Comparison of ENCODE assay signal across 18 mouse cellular contexts in genomic region chr4:132482956-132483608, GRCm38 (mm10). TPM values are rescaled to one million over a fixed set of nuclear protein-coding genes. Genes with fewer than 3 reads are reported as not detected.
DNase-seq lines count a peak whose midpoint lies in the region; ATAC-seq lines count a peak whose summit lies in the region.
"Had no signal": no experiment of that assay in that cellular context is flagged by ENCODE, and none has a peak within 500 bp of the region (broad histone marks: within the 10 kb centered on the region; RNA-seq: fewer than 3 reads in every experiment).

No protein-coding gene starts in this region.

- DNase-seq in liver, embryonic 11.5 days (ENCODE audit: low spot score): no peak
- peak; percentile 84 for DNase-seq in kidney, postnatal 10 days
- no peak for DNase-seq in left cerebral cortex, adult 11 months (ENCODE audit: low spot score)
- DNase-seq in left cerebral cortex, adult 9 months (ENCODE audit: low spot score in 2 of 2): no peak
- DNase-seq: gastrocnemius, postnatal 14 days; heart, postnatal 36 days; lung, postnatal 36 days; right cerebral cortex, adult 18-20 months; thymus, adult 18-20 months had no signal

- no peaks in the 10 kb centered on the region for H3K36me3 ChIP-seq in liver, embryonic 12.5 days
- H3K36me3 ChIP-seq in liver, embryonic 11.5 days (ENCODE audit: control insufficient read depth, insufficient read depth, low read length): no peaks in the 10 kb centered on the region
- H3K36me3 ChIP-seq in intestine, embryonic 16.5 days (ENCODE audit: control insufficient read depth, insufficient read depth, low read length): no peaks in the 10 kb centered on the region
- no peaks in the 10 kb centered on the region for H3K36me3 ChIP-seq in stomach, embryonic 16.5 days (ENCODE audit: control insufficient read depth, insufficient read depth, low read length)
- no peaks in the 10 kb centered on the region for H3K36me3 ChIP-seq in midbrain, embryonic 13.5 days
- H3K36me3 ChIP-seq: embryonic facial prominence, embryonic 12.5 days; heart, embryonic 10.5 days; limb, embryonic 15.5 days had no signal

- H3K4me2 ChIP-seq in liver, embryonic 12.5 days: no peak overlapping the region
- no peak overlapping the region for H3K4me2 ChIP-seq in liver, embryonic 11.5 days
- H3K4me2 ChIP-seq in intestine, embryonic 16.5 days (ENCODE audit: low read depth, low read length): no peak overlapping the region
- H3K4me2 ChIP-seq in stomach, embryonic 16.5 days (ENCODE audit: low read depth, low read length): no peak overlapping the region
- no peak overlapping the region for H3K4me2 ChIP-seq in midbrain, embryonic 13.5 days (replicated peaks)
- H3K4me2 ChIP-seq: embryonic facial prominence, embryonic 12.5 days; limb, embryonic 15.5 days; midbrain, embryonic 11.5 days had no signal

- 62% methylated on average over 13 of the region's 13 CpGs for WGBS in liver, embryonic 12.5 days (ENCODE audit: insufficient replicate concordance)
- WGBS in liver, embryonic 11.5 days: 64% methylated on average over 13 of the region's 13 CpGs
- WGBS in intestine, embryonic 16.5 days: 70% methylated on average over 13 of the region's 13 CpGs
- WGBS in stomach, embryonic 16.5 days: 66% methylated on average over 13 of the region's 13 CpGs
- WGBS in midbrain, embryonic 13.5 days: 83% methylated on average over 13 of the region's 13 CpGs

- H3K9ac ChIP-seq in liver, embryonic 12.5 days: no peak overlapping the region
- H3K9ac ChIP-seq in liver, embryonic 11.5 days (ENCODE audit: low read depth, low read length): no peak overlapping the region
- no peak overlapping the region for H3K9ac ChIP-seq in intestine, embryonic 16.5 days (ENCODE audit: low read depth, low read length)
- H3K9ac ChIP-seq in stomach, embryonic 16.5 days (ENCODE audit: low read length): 0 out of 2 replicates have a peak overlapping the region, but pooled peaks have one; percentile 3
- no peak overlapping the region for H3K9ac ChIP-seq in midbrain, embryonic 13.5 days (replicated peaks)
- H3K9ac ChIP-seq: embryonic facial prominence, embryonic 12.5 days; limb, embryonic 15.5 days had no signal

- H3K9me3 ChIP-seq in liver, embryonic 12.5 days (replicated peaks): no peaks in the 10 kb centered on the region
- H3K9me3 ChIP-seq in liver, embryonic 11.5 days (ENCODE audit: control insufficient read depth, low read length): no peaks in the 10 kb centered on the region
- H3K9me3 ChIP-seq in intestine, embryonic 16.5 days (ENCODE audit: control insufficient read depth, low read length): no peaks in the 10 kb centered on the region
- H3K9me3 ChIP-seq in stomach, embryonic 16.5 days (replicated peaks; ENCODE audit: control insufficient read depth, low read length): no peaks in the 10 kb centered on the region
- no peaks in the 10 kb centered on the region for H3K9me3 ChIP-seq in midbrain, embryonic 13.5 days
- H3K9me3 ChIP-seq: embryonic facial prominence, embryonic 12.5 days; heart, embryonic 10.5 days; limb, embryonic 15.5 days had no signal

- ATAC-seq in liver, embryonic 12.5 days: no peak
- ATAC-seq in liver, embryonic 11.5 days (replicated peaks; ENCODE audit: low FRiP score): no peak
- peak; percentile 48 for ATAC-seq in intestine, embryonic 16.5 days
- ATAC-seq in stomach, embryonic 16.5 days (ENCODE audit: insufficient read depth, low FRiP score): no peak
- ATAC-seq in midbrain, embryonic 13.5 days: no peak
- ATAC-seq: hindbrain, postnatal 0 days had no signal

- peak overlapping the region; percentile 43 for H3K27ac ChIP-seq in liver, embryonic 12.5 days
- no peak overlapping the region for H3K27ac ChIP-seq in liver, embryonic 11.5 days (ENCODE audit: low read depth, low read length)
- no peak overlapping the region for H3K27ac ChIP-seq in intestine, embryonic 16.5 days (ENCODE audit: low read length)
- no peak overlapping the region for H3K27ac ChIP-seq in stomach, embryonic 16.5 days (ENCODE audit: low read length)
- H3K27ac ChIP-seq in midbrain, embryonic 13.5 days: no peak overlapping the region
- H3K27ac ChIP-seq: embryonic facial prominence, embryonic 12.5 days; heart, embryonic 10.5 days; hindbrain, postnatal 0 days; limb, embryonic 15.5 days had no signal

- H3K4me3 ChIP-seq in liver, embryonic 12.5 days: no peak overlapping the region
- no peak overlapping the region for H3K4me3 ChIP-seq in liver, embryonic 11.5 days (ENCODE audit: low read depth, low read length)
- no peak overlapping the region for H3K4me3 ChIP-seq in intestine, embryonic 16.5 days (ENCODE audit: low read length)
- no peak overlapping the region for H3K4me3 ChIP-seq in stomach, embryonic 16.5 days (replicated peaks; ENCODE audit: low read length)
- H3K4me3 ChIP-seq in midbrain, embryonic 13.5 days (replicated peaks): no peak overlapping the region
- H3K4me3 ChIP-seq: embryonic facial prominence, embryonic 12.5 days; heart, embryonic 10.5 days; limb, embryonic 15.5 days had no signal

- no peaks in the 10 kb centered on the region for H3K27me3 ChIP-seq in liver, embryonic 12.5 days (replicated peaks)
- no peaks in the 10 kb centered on the region for H3K27me3 ChIP-seq in liver, embryonic 11.5 days (replicated peaks; ENCODE audit: control insufficient read depth, insufficient read depth, low read length)
- no peaks in the 10 kb centered on the region for H3K27me3 ChIP-seq in intestine, embryonic 16.5 days (replicated peaks; ENCODE audit: control insufficient read depth, insufficient read depth, low read length)
- no peaks in the 10 kb centered on the region for H3K27me3 ChIP-seq in stomach, embryonic 16.5 days (ENCODE audit: control insufficient read depth, insufficient read depth, low read length)
- no peaks in the 10 kb centered on the region for H3K27me3 ChIP-seq in midbrain, embryonic 13.5 days
- H3K27me3 ChIP-seq: embryonic facial prominence, embryonic 12.5 days; limb, embryonic 15.5 days had no signal

- H3K4me1 ChIP-seq in liver, embryonic 12.5 days: peaks cover 5% of the 10 kb centered on the region; the same call in 1 of the 2 replicates
- 0 out of 2 replicates have a peak, but pooled peaks cover 3% of the 10 kb centered on the region for H3K4me1 ChIP-seq in liver, embryonic 11.5 days (replicated peaks; ENCODE audit: control insufficient read depth, insufficient read depth, low read length)
- 0 out of 2 replicates have a peak, but pooled peaks cover 4% of the 10 kb centered on the region for H3K4me1 ChIP-seq in intestine, embryonic 16.5 days (ENCODE audit: control insufficient read depth, insufficient read depth, low read length)
- H3K4me1 ChIP-seq in stomach, embryonic 16.5 days (ENCODE audit: control insufficient read depth, insufficient read depth, low read length): no peaks in the 10 kb centered on the region
- H3K4me1 ChIP-seq in midbrain, embryonic 13.5 days (replicated peaks): no peaks in the 10 kb centered on the region
- H3K4me1 ChIP-seq: embryonic facial prominence, embryonic 12.5 days; heart, embryonic 10.5 days; limb, embryonic 15.5 days had no signal

RNA-seq across cellular contexts. Expression of gene Med18, which starts 19.4 kb away (rescaled TPM):
- polyA plus RNA-seq in liver, embryonic 12.5 days (2016; fragmentation: Nextera tagmentation; extraction: Ambion mirVana): 19.4 and 21.2 TPM in 2 replicates
- 24.6 and 24.7 TPM in 2 replicates for polyA plus RNA-seq in liver, embryonic 11.5 days (2014; fragmentation: Nextera tagmentation; extraction: Ambion mirVana)
- polyA plus RNA-seq in intestine, embryonic 16.5 days (2015; fragmentation: Nextera tagmentation; extraction: Ambion mirVana): 15.2 and 18.4 TPM in 2 replicates
- polyA plus RNA-seq in stomach, embryonic 16.5 days (2015; fragmentation: Nextera tagmentation; extraction: Ambion mirVana): 19.5 and 20.0 TPM in 2 replicates
- 17.8 and 20.9 TPM in 2 replicates for polyA plus RNA-seq in midbrain, embryonic 13.5 days (2015; fragmentation: Nextera tagmentation; extraction: Ambion mirVana)

RNA-seq across cellular contexts. Expression of gene Sesn2, which starts 27.2 kb away (rescaled TPM):
- polyA plus RNA-seq in liver, embryonic 12.5 days (2016; fragmentation: Nextera tagmentation; extraction: Ambion mirVana): 9.3 and 10.6 TPM in 2 replicates
- 10.2 and 10.5 TPM in 2 replicates for polyA plus RNA-seq in liver, embryonic 11.5 days (2014; fragmentation: Nextera tagmentation; extraction: Ambion mirVana)
- 11.6 and 12.4 TPM in 2 replicates for polyA plus RNA-seq in intestine, embryonic 16.5 days (2015; fragmentation: Nextera tagmentation; extraction: Ambion mirVana)
- polyA plus RNA-seq in stomach, embryonic 16.5 days (2015; fragmentation: Nextera tagmentation; extraction: Ambion mirVana): 12.4 and 13.7 TPM in 2 replicates
- polyA plus RNA-seq in midbrain, embryonic 13.5 days (2015; fragmentation: Nextera tagmentation; extraction: Ambion mirVana): 7.6 and 9.2 TPM in 2 replicates

RNA-seq across cellular contexts. Expression of gene Atpif1, which starts 50.4 kb away (rescaled TPM):
- 2,000 and 2,061 TPM in 2 replicates for polyA plus RNA-seq in liver, embryonic 12.5 days (2016; fragmentation: Nextera tagmentation; extraction: Ambion mirVana)
- polyA plus RNA-seq in liver, embryonic 11.5 days (2014; fragmentation: Nextera tagmentation; extraction: Ambion mirVana): 1,813 and 1,952 TPM in 2 replicates
- polyA plus RNA-seq in intestine, embryonic 16.5 days (2015; fragmentation: Nextera tagmentation; extraction: Ambion mirVana): 1,346 and 1,379 TPM in 2 replicates
- 1,031 and 1,078 TPM in 2 replicates for polyA plus RNA-seq in stomach, embryonic 16.5 days (2015; fragmentation: Nextera tagmentation; extraction: Ambion mirVana)
- polyA plus RNA-seq in midbrain, embryonic 13.5 days (2015; fragmentation: Nextera tagmentation; extraction: Ambion mirVana): 1,327 and 1,380 TPM in 2 replicates

RNA-seq across cellular contexts. Expression of gene Dnajc8, which starts 52.3 kb away (rescaled TPM):
- 143 and 148 TPM in 2 replicates for polyA plus RNA-seq in liver, embryonic 12.5 days (2016; fragmentation: Nextera tagmentation; extraction: Ambion mirVana)
- polyA plus RNA-seq in liver, embryonic 11.5 days (2014; fragmentation: Nextera tagmentation; extraction: Ambion mirVana): 241 and 245 TPM in 2 replicates
- 140 and 150 TPM in 2 replicates for polyA plus RNA-seq in intestine, embryonic 16.5 days (2015; fragmentation: Nextera tagmentation; extraction: Ambion mirVana)
- 138 and 149 TPM in 2 replicates for polyA plus RNA-seq in stomach, embryonic 16.5 days (2015; fragmentation: Nextera tagmentation; extraction: Ambion mirVana)
- polyA plus RNA-seq in midbrain, embryonic 13.5 days (2015; fragmentation: Nextera tagmentation; extraction: Ambion mirVana): 158 and 173 TPM in 2 replicates
